Mouse (Mus musculus) neural tube, embryonic 15.5 days (tissue): ENCODE data around the gene Creg1. TPM values are rescaled to one million over a fixed set of nuclear protein-coding genes. Genes with fewer than 3 reads are reported as not detected.

Experiments
- ATAC-seq: fragments of 200-750 bp; cut with Nextera tagmentation; 2 replicates; pipeline ENCODE4 v1.8.0; 2017; ENCODE audit warnings: mild to moderate bottlenecking, moderate TSS enrichment, moderate library complexity; ENCODE audit not compliant: low FRiP score
- H3K27ac ChIP-seq: fragments of 300-500 bp; sonication (generic); replicated peaks from 2 replicates; pipeline ENCODE4 v1.5.1; 2015; ENCODE audit warnings: mild to moderate bottlenecking, inconsistent platforms
- H3K27me3 ChIP-seq: fragments of 300-500 bp; sonication (generic); replicated peaks from 2 replicates; pipeline ENCODE4 v1.6.1; 2015; ENCODE audit warnings: inconsistent platforms
- H3K36me3 ChIP-seq: fragments of 300-500 bp; sonication (generic); 2 replicates; pipeline ENCODE4 v1.6.1; 2015; ENCODE audit warnings: inconsistent platforms
- H3K4me1 ChIP-seq: fragments of 300-500 bp; sonication (generic); 2 replicates; pipeline ENCODE4 v1.6.1; 2015; ENCODE audit warnings: inconsistent platforms
- H3K4me2 ChIP-seq: fragments of 300-500 bp; sonication (generic); 2 replicates; pipeline ENCODE4 v1.6.1; 2015; ENCODE audit warnings: inconsistent platforms, mild to moderate bottlenecking, moderate library complexity
- H3K4me3 ChIP-seq: fragments of 300-500 bp; sonication (generic); replicated peaks from 2 replicates; pipeline ENCODE4 v1.5.1; 2015; ENCODE audit warnings: mild to moderate bottlenecking, inconsistent platforms
- H3K9ac ChIP-seq: fragments of 300-500 bp; sonication (generic); replicated peaks from 2 replicates; pipeline ENCODE4 v1.6.1; 2015; ENCODE audit warnings: mild to moderate bottlenecking, inconsistent platforms
- H3K9me3 ChIP-seq: fragments of 300-500 bp; sonication (generic); replicated peaks from 2 replicates; pipeline ENCODE4 v1.6.1; 2016; ENCODE audit warnings: inconsistent platforms
- WGBS: fragments of 180-500 bp; shearing (Covaris S2); methylation state at CpG from one replicate; pipeline ENCODE4 v1.1.7; 2015; ENCODE audit warnings: mixed read lengths; 5-methylcytosine and 5-hydroxymethylcytosine counted together
- polyA plus RNA-seq: library from polyadenylated mRNA; unstranded; fragments of >200 nt; fragmentation: Nextera tagmentation; extraction: Ambion mirVana; gene quantifications from 2 replicates; pipeline ENCODE4 v1.2.1, GENCODE M21; 2015

Gene Creg1
- polyA plus RNA-seq, 1 experiment from 2014 or later = 45.7 TPM

DNA sequence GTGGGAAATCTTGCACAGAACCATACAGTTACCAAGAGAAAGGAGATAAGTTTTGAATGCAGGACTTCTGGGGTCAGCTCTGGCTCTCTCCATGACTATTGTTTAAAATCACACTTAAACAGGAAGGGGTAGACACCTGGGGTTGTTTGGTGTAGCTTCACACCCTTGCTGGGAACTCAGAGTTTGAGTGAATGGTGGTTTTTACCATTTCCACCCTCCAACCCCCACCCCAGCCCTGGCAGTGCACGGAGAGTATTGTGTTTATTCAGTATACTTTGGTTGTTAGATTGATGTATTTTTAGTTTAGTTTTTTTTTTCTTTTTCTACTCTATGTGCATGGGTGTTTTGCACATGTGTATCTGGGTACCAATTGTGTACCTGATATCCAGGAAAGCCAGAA, 33.4 kb upstream of the Creg1 start:
- no peaks in the 10 kb centered on the region for H3K27me3 ChIP-seq
- no peaks in the 10 kb centered on the region for H3K9me3 ChIP-seq
- ATAC-seq = no peak
- WGBS = 48% methylated on average over 1 of the region's 1 CpGs
- H3K4me3 ChIP-seq = no peak overlapping the region
- H3K27ac ChIP-seq = no peak overlapping the region
- no peaks in the 10 kb centered on the region for H3K4me1 ChIP-seq
- no peak overlapping the region for H3K4me2 ChIP-seq
- H3K9ac ChIP-seq = no peak overlapping the region
- no peaks in the 10 kb centered on the region for H3K36me3 ChIP-seq

DNA sequence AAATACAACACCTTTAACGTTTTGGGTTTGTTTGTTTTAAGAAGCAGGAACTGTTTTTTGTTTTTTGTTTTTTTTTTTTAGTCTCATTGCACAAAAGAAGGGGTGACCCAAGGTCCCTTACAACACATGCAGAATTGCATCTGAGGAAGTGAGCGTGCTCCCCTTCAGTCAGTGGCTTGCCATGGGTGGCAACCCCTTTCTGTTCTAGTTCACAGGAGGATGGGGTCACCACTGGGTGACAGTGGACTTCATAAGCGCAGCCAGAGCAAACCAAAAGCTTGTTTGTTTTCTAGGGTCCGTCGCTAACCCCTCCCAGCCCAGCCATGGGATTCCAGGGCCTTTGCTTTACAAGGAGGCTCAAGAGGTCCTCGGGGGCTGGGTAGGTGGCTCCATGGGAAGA, 32.0 kb upstream of the Creg1 start:
- no peaks in the 10 kb centered on the region for H3K27me3 ChIP-seq
- no peak overlapping the region for H3K9ac ChIP-seq
- H3K4me2 ChIP-seq = no peak overlapping the region
- no peak overlapping the region for H3K27ac ChIP-seq
- WGBS = 77% methylated on average over 6 of the region's 6 CpGs
- H3K36me3 ChIP-seq = no peaks in the 10 kb centered on the region
- ATAC-seq = no peak
- 0 out of 2 replicates have a peak, but pooled peaks cover 3% of the 10 kb centered on the region for H3K4me1 ChIP-seq
- H3K9me3 ChIP-seq = no peaks in the 10 kb centered on the region
- H3K4me3 ChIP-seq = no peak overlapping the region

DNA sequence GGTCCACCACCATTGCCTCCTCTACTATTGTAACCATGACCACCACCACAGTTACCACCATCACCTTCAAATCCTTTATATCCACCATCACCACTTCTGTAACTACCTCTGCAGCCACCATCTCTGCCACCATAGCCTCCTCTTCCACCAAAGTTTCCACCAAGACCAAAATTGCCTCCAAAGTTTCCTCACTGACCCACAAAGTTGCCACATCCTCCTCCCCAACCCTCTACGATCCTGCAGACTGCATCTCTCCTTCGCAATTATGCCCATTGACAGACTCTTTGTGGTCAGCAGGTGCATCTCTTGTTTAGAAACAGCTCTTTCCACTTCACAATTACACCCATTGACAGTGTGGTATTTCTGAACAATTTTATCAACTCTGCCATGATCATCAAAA, 28.7 kb upstream of the Creg1 start:
- Histone ChIP-seq H3K4me1 (0 out of 2 replicates have a peak, but pooled peaks cover 3% of the 10 kb centered on the region), H3K9ac (no peak overlapping the region), H3K4me2 (no peak overlapping the region), H3K4me3 (no peak overlapping the region), H3K36me3 (no peaks in the 10 kb centered on the region), H3K27me3 (no peaks in the 10 kb centered on the region), H3K27ac (no peak overlapping the region), H3K9me3 (no peaks in the 10 kb centered on the region)
- 92% methylated on average over 2 of the region's 2 CpGs for WGBS
- ATAC-seq = no peak

DNA sequence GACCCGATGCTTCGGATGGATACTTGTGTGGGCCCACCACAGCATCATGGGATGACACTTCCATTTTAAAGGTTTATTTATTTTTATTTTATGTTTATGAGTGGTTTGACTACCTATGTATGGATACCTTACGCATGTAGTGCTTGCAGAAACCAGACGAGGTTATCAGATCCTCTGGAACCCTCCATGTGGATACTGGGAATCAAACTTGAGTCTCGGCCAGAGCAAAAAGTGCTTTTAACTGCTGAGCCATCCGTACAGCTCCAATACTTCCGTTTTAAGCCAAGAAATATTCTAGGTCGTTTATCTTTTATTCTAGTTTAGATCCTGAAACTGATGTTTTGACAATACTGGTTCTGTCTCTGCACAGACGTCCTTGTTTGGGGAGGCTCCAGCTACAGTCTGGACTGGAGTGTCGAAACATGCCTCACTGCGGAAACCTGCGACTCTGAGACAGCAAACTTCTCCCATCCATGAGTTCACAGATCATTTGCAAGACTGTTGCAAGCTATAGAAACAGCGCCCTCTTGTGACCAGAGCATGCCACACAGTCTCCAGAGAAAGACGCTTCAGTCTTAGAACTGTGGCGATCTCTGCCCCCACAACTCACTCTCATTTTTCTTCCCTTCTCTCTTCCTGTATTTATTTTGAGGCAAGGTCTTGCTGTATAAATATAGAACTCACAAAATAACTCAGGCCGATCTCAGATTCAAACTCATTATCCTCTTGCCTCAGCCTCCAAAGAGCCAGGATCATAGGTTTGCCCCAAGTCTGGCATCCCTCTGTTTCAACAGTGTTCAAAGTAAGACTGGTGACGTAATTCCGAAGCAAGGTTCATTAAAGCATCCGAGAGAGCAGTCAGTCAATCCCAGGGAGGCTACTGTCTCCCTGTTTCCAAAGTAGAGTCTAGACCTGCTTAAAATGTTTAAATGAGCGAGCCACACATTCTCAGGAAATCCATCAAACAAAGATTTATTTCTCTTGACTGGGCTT, 27.4 kb upstream of the Creg1 start:
- no peaks in the 10 kb centered on the region for H3K27me3 ChIP-seq
- WGBS = 38% methylated on average over 20 of the region's 20 CpGs
- H3K9me3 ChIP-seq = no peaks in the 10 kb centered on the region
- H3K4me2 ChIP-seq = 0 out of 2 replicates have a peak overlapping the region, but pooled peaks have one; percentile 9
- H3K4me1 ChIP-seq = 0 out of 2 replicates have a peak, but pooled peaks cover 3% of the 10 kb centered on the region
- H3K36me3 ChIP-seq = no peaks in the 10 kb centered on the region
- no peak overlapping the region for H3K4me3 ChIP-seq
- H3K9ac ChIP-seq = no peak overlapping the region
- H3K27ac ChIP-seq = no peak overlapping the region
- ATAC-seq = peak; percentile 86; the same call in 1 of the 2 replicates

DNA sequence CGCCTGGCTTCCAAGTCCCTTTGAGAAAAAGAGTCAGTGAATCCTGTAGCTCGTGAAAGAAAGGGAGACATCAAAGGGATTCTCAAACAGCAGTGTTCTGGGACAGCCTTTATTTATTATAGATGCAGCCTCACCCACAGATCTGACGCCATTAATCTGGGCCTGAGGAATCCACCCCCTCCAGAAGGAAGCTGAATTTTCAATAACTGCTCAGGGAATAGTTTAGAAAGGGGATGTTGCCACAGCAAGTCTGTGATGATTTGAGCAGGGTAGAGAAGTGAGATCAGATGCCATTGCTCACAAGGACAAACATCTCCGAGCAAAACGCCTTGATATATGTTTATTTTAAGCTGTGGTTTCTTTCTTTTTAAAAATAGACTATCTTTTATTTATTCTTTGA, 26.1 kb upstream of the Creg1 start:
- H3K9ac ChIP-seq = no peak overlapping the region
- H3K4me1 ChIP-seq = 0 out of 2 replicates have a peak, but pooled peaks cover 3% of the 10 kb centered on the region
- ATAC-seq = no peak
- H3K4me2 ChIP-seq = no peak overlapping the region
- H3K36me3 ChIP-seq = no peaks in the 10 kb centered on the region
- H3K9me3 ChIP-seq = no peaks in the 10 kb centered on the region
- no peak overlapping the region for H3K27ac ChIP-seq
- no peaks in the 10 kb centered on the region for H3K27me3 ChIP-seq
- no peak overlapping the region for H3K4me3 ChIP-seq
- WGBS = 40% methylated on average over 5 of the region's 5 CpGs

DNA sequence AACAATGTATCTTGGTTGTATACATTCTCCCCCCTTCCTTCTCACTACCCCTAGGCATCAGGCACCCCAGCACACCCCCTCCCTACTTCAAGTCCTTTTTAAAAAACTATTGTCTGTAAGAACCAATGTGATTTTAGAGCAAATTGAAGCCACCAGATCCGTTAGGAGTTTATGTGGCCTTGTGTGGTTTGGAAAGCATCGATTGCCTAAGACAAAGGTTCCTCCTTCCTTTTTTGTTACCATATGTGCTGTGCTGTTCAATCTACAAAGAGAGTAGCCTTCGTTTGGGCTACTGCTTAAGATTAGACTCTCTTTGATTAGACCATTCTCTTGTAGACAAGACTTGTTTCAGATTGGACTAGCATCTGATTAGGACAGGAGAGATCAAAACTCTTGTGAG, 25.7 kb upstream of the Creg1 start:
- no peaks in the 10 kb centered on the region for H3K27me3 ChIP-seq
- ATAC-seq = no peak
- 55% methylated on average over 3 of the region's 3 CpGs for WGBS
- H3K9ac ChIP-seq = no peak overlapping the region
- no peak overlapping the region for H3K27ac ChIP-seq
- H3K4me1 ChIP-seq = 0 out of 2 replicates have a peak, but pooled peaks cover 3% of the 10 kb centered on the region
- H3K4me2 ChIP-seq = no peak overlapping the region
- no peak overlapping the region for H3K4me3 ChIP-seq
- H3K9me3 ChIP-seq = no peaks in the 10 kb centered on the region
- H3K36me3 ChIP-seq = no peaks in the 10 kb centered on the region

DNA sequence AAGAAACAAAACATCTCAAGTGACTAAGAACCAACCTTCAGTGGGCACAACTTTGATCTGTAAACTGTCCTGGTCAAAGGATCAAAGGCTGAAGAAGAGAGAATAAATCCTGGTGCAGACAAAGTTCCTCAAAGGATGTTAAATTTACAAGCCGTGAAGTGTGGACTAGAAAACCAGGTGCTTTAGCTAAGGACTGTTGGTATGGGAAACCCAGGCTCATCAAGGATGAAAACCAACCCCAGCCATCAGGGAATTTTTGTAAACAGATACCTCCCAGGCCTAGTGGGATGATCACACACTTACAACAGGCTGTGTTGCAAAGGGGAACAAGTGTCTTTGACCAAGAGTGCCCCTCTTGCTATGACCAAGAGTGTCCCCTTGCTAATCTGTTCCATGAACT, 24.6 kb upstream of the Creg1 start:
- Histone ChIP-seq H3K4me2 (no peak overlapping the region), H3K27me3 (no peaks in the 10 kb centered on the region), H3K9me3 (no peaks in the 10 kb centered on the region), H3K9ac (no peak overlapping the region), H3K36me3 (no peaks in the 10 kb centered on the region), H3K27ac (no peak overlapping the region), H3K4me1 (0 out of 2 replicates have a peak, but pooled peaks cover 3% of the 10 kb centered on the region), H3K4me3 (no peak overlapping the region)
- WGBS = 83% methylated on average over 1 of the region's 1 CpGs
- ATAC-seq = no peak

DNA sequence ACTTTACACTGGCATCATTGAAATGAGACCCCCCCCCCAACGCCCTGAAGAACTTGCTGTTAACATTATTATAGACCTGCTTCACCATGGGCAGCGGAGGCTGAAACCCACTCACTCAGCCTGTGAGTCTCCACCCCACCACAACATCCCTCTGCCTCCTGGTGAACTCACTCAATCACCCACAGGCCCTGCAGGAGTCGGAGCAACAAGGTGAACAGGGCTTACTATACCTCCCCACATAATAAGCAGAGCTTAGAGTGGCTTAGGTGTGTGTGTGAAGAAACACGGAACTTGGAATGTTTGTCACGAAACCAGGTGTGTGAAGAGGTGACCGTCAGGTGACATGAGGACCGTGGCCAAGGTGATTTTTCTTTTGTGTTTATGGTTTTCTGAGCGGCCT, 21.6 kb upstream of the Creg1 start:
- Histone ChIP-seq H3K4me2 (no peak overlapping the region), H3K27me3 (no peaks in the 10 kb centered on the region), H3K4me1 (no peaks in the 10 kb centered on the region), H3K9me3 (no peaks in the 10 kb centered on the region), H3K27ac (no peak overlapping the region), H3K4me3 (no peak overlapping the region), H3K9ac (no peak overlapping the region), H3K36me3 (no peaks in the 10 kb centered on the region)
- 89% methylated on average over 8 of the region's 8 CpGs for WGBS
- ATAC-seq = no peak

DNA sequence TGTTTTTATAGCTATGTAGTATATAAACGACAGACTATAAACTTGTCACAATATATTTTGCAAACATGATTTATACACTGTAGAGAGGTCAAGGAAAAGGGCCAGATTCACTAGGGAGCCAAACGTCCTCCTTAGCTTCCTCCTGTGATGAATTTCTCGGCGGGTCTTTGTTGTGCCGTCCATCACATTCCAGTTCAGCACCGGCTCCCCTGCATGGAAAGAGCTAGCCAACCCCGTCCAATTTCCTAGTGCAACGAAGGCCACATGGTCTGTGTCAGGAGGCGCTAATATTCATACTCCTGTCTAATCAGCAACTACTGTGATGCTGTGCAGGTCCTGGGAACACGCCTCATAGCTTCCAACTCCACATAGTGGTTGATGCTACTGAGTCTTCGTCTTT, 15.5 kb upstream of the Creg1 start:
- H3K4me3 ChIP-seq = no peak overlapping the region
- H3K27me3 ChIP-seq = no peaks in the 10 kb centered on the region
- H3K27ac ChIP-seq = no peak overlapping the region
- no peaks in the 10 kb centered on the region for H3K4me1 ChIP-seq
- no peaks in the 10 kb centered on the region for H3K36me3 ChIP-seq
- no peak for ATAC-seq
- H3K9ac ChIP-seq = no peak overlapping the region
- H3K9me3 ChIP-seq = no peaks in the 10 kb centered on the region
- H3K4me2 ChIP-seq = no peak overlapping the region
- WGBS = 39% methylated on average over 11 of the region's 11 CpGs

DNA sequence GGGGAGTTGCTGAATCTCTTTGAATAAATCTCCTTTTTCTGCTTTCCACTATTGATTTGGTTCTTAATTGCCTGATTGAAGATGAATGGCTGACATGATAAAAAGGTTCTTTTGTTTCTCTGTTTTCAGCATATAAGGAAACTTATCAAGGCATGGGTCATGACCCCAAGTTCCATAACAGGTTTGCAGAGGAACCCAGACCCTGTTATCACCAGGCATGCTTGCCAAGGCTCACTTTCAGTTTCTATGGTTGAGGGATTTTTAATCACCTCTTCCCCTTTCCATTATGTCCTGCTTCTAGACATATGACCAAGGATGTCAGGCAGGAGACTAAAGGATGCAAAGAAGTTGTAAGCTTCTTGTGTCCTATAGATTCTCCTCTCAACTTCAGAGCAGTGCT, 12.4 kb upstream of the Creg1 start:
- H3K27me3 ChIP-seq = no peaks in the 10 kb centered on the region
- no peak overlapping the region for H3K4me2 ChIP-seq
- no peak for ATAC-seq
- H3K4me1 ChIP-seq = no peaks in the 10 kb centered on the region
- H3K9ac ChIP-seq = no peak overlapping the region
- H3K9me3 ChIP-seq = no peaks in the 10 kb centered on the region
- no peak overlapping the region for H3K4me3 ChIP-seq
- no peaks in the 10 kb centered on the region for H3K36me3 ChIP-seq
- H3K27ac ChIP-seq = no peak overlapping the region

DNA sequence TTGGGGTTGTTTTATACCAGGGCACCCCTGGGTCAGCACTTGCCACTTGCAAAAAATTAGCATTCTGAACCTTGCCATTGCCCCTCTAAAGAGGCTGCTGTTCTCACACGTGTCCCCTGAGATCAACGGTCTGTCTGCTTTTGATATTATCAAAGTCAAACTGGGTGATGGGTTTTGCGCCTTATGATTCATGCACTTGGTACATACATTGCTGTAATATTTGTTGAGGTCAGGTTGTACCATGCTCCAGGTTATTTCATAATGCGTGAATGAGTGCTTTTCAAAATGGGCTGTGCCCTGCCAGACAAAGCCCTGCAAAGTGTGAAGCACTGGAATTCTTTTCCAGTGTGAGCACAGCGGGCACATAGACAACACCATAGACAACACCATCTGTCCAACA, 11.7 kb upstream of the Creg1 start:
- WGBS = 86% methylated on average over 5 of the region's 5 CpGs
- ATAC-seq = no peak

DNA sequence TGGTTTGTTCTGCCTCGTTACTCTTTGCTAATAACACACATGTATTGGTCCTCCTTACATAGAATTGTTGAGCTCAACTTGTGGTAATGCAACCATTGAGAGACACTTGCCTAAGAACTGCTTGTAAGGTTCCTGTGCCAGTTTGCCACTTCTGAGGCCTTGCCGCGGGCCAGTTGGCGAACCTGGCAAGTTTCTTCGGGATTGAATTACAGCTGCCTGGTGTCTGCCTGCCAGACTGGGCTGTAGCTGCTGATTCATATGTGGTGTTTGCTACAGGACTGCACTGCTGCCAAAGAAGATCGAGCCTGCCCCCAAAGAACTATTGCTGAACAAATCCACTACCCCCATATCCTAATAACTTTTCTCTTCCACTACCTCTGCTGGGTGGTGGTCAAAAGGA, 9.3 kb upstream of the Creg1 start:
- Histone ChIP-seq H3K9ac (no peak overlapping the region), H3K4me1 (no peaks in the 10 kb centered on the region), H3K36me3 (no peaks in the 10 kb centered on the region), H3K27ac (no peak overlapping the region), H3K27me3 (no peaks in the 10 kb centered on the region), H3K4me3 (no peak overlapping the region), H3K9me3 (no peaks in the 10 kb centered on the region), H3K4me2 (no peak overlapping the region)
- ATAC-seq = no peak
- 98% methylated on average over 6 of the region's 6 CpGs for WGBS

More for the DNA sequence above, 11.7 kb upstream of the Creg1 start:
- H3K27me3 ChIP-seq = no peaks in the 10 kb centered on the region
- no peak overlapping the region for H3K4me3 ChIP-seq
- H3K9me3 ChIP-seq = no peaks in the 10 kb centered on the region
- H3K4me2 ChIP-seq = no peak overlapping the region
- no peak overlapping the region for H3K27ac ChIP-seq
- H3K9ac ChIP-seq = no peak overlapping the region
- no peaks in the 10 kb centered on the region for H3K4me1 ChIP-seq
- no peaks in the 10 kb centered on the region for H3K36me3 ChIP-seq
